Mouse (Mus musculus): Measurements from ENCODE around the gene Eri3.

- TF ChIP-seq POLR2A (IDR thresholded peaks at IDR 0.05; ENCODE audit: borderline replicate concordance, insufficient read depth, low read length), result no peak
- no peak for TF ChIP-seq CTCF (IDR thresholded peaks at IDR 0.05; ENCODE audit: borderline replicate concordance, insufficient read depth, low read depth, low read length)
Observed at GRCm38 (mm10) chr4:117673901-117674300, 123.7 kb downstream of the Eri3 start.

All from cerebellum, adult 2 months (tissue).